Mouse (Mus musculus) liver, adult 2 months (tissue): Measurements from ENCODE around the gene Nanos1. TPM values are rescaled to one million over a fixed set of nuclear protein-coding genes. Genes with fewer than 3 reads are reported as not detected.

Experiments used
- DNase-seq: peaks from one replicate; pipeline ENCODE4 v3.0.0-alpha.2; 2011; ENCODE audit warnings: low read depth, low spot score; ENCODE audit errors: extremely low read depth
- H3K27ac ChIP-seq: fragments of 200-500 bp; replicated peaks from 2 replicates; pipeline ENCODE4 v1.5.1; 2012; ENCODE audit warnings: low read depth, mild to moderate bottlenecking, control low read depth, inconsistent platforms, low read length; ENCODE audit not compliant: insufficient read depth
- H3K27me3 ChIP-seq: fragments of 200-500 bp; 2 replicates; pipeline ENCODE4 v1.6.1; 2012; ENCODE audit warnings: mild to moderate bottlenecking, moderate library complexity, low read length, inconsistent platforms; ENCODE audit not compliant: control insufficient read depth, insufficient read depth
- H3K36me3 ChIP-seq: fragments of 200-500 bp; 2 replicates; pipeline ENCODE4 v1.6.1; 2012; ENCODE audit warnings: low read length, inconsistent platforms; ENCODE audit not compliant: control insufficient read depth, insufficient read depth
- H3K4me1 ChIP-seq: fragments of 200-500 bp; 2 replicates; pipeline ENCODE4 v1.6.1; 2011; ENCODE audit warnings: low read length; ENCODE audit not compliant: control insufficient read depth, insufficient read depth
- H3K4me3 ChIP-seq: fragments of 200-500 bp; 2 replicates; pipeline ENCODE4 v1.5.1; 2011; ENCODE audit warnings: low read depth, mild to moderate bottlenecking, control low read depth, low read length, moderate library complexity; ENCODE audit not compliant: insufficient read depth
- H3K79me2 ChIP-seq: fragments of 200-500 bp; 2 replicates; pipeline ENCODE4 v1.6.1; 2012; ENCODE audit warnings: inconsistent platforms, mild to moderate bottlenecking, low read length, moderate library complexity; ENCODE audit not compliant: control insufficient read depth, insufficient read depth
- H3K9ac ChIP-seq: fragments of 200-500 bp; 2 replicates; pipeline ENCODE4 v1.6.1; 2012; ENCODE audit warnings: low read depth, mild to moderate bottlenecking, control low read depth, inconsistent platforms, low read length
- CTCF ChIP-seq: fragments of 200-500 bp; IDR thresholded peaks from 2 replicates; pipeline ENCODE4 v1.5.1; 2011; ENCODE audit warnings: low read depth, low read length, control low read depth
- POLR2A ChIP-seq: fragments of 200-500 bp; IDR thresholded peaks from 2 replicates; pipeline ENCODE4 v1.6.1; 2011; ENCODE audit warnings: low read length, control low read depth; ENCODE audit not compliant: insufficient read depth; ENCODE audit errors: extremely low read depth
- WGBS: fragments of 180-500 bp; shearing (Covaris S2); methylation state at CpG from one replicate; pipeline ENCODE4 v1.1.7; 2018; 5-methylcytosine and 5-hydroxymethylcytosine counted together
- polyA plus RNA-seq: library from polyadenylated mRNA; depleted of rRNA; stranded (reverse); fragments of >200 nt; gene quantifications from 2 replicates; pipeline ENCODE4 v1.2.3, GENCODE M21; 2012
- total RNA-seq: library from RNA; depleted of rRNA; stranded (reverse); fragments of >200 nt; gene quantifications from 2 replicates; pipeline ENCODE4 v1.2.3, GENCODE M21; 2014

The Nanos1 gene
- total and polyA plus RNA-seq, 2 experiments = 0.02 to 0.09 TPM

GRCm38 (mm10) chr19:60731299-60731698 lies 24.5 kb upstream of the Nanos1 start:
- no peak overlapping the region for H3K9ac ChIP-seq
- WGBS = 80% methylated on average over 1 of the region's 1 CpGs
- TF ChIP-seq CTCF (no peak), POLR2A (no peak)
- no peak overlapping the region for H3K27ac ChIP-seq
- no peak overlapping the region for H3K4me3 ChIP-seq
- no peaks in the 10 kb centered on the region for H3K36me3 ChIP-seq
- no peak for DNase-seq
- H3K4me1 ChIP-seq = no peaks in the 10 kb centered on the region
- H3K27me3 ChIP-seq = peaks cover 8% of the 10 kb centered on the region
- no peaks in the 10 kb centered on the region for H3K79me2 ChIP-seq

- Histone ChIP-seq H3K36me3 (no peaks in the 10 kb centered on the region), H3K27ac (no peak overlapping the region), H3K79me2 (no peaks in the 10 kb centered on the region), H3K27me3 (peaks cover 8% of the 10 kb centered on the region), H3K9ac (no peak overlapping the region), H3K4me1 (no peaks in the 10 kb centered on the region), H3K4me3 (no peak overlapping the region)
- DNase-seq = no peak
- no peak for TF ChIP-seq CTCF
- TF ChIP-seq POLR2A = no peak
- 97% methylated on average over 1 of the region's 1 CpGs for WGBS
These were observed 23.8 kb upstream of the Nanos1 start for GRCm38 (mm10) chr19:60731966-60732365.

- 86% methylated on average over 1 of the region's 1 CpGs for WGBS
- H3K27ac ChIP-seq = no peak overlapping the region
- DNase-seq = no peak
- H3K4me3 ChIP-seq = no peak overlapping the region
- H3K4me1 ChIP-seq = no peaks in the 10 kb centered on the region
- no peaks in the 10 kb centered on the region for H3K79me2 ChIP-seq
- no peak for TF ChIP-seq POLR2A
- H3K27me3 ChIP-seq = peaks cover 5% of the 10 kb centered on the region; the same call in 1 of the 2 replicates
- H3K36me3 ChIP-seq = no peaks in the 10 kb centered on the region
- no peak overlapping the region for H3K9ac ChIP-seq
These were observed 15.2 kb upstream of the Nanos1 start for GRCm38 (mm10) chr19:60740560-60740959.

GRCm38 (mm10) chr19:60743767-60744547 lies 11.8 kb upstream of the Nanos1 start:
- Histone ChIP-seq H3K79me2 (no peaks in the 10 kb centered on the region), H3K36me3 (no peaks in the 10 kb centered on the region), H3K4me1 (no peaks in the 10 kb centered on the region), H3K27me3 (peaks cover 7% of the 10 kb centered on the region; the same call in 1 of the 2 replicates), H3K4me3 (no peak overlapping the region), H3K27ac (no peak overlapping the region), H3K9ac (no peak overlapping the region)
- TF ChIP-seq CTCF (no peak), POLR2A (no peak)
- no peak for DNase-seq
- 67% methylated on average over 5 of the region's 5 CpGs for WGBS

GRCm38 (mm10) chr19:60747801-60748200 lies 8.0 kb upstream of the Nanos1 start:
- Histone ChIP-seq H3K9ac (no peak overlapping the region), H3K36me3 (no peaks in the 10 kb centered on the region), H3K4me3 (no peak overlapping the region), H3K4me1 (no peaks in the 10 kb centered on the region), H3K27ac (no peak overlapping the region), H3K79me2 (no peaks in the 10 kb centered on the region), H3K27me3 (peaks cover 2% of the 10 kb centered on the region; the same call in 1 of the 2 replicates)
- peak; percentile 91 for DNase-seq
- TF ChIP-seq POLR2A (no peak), CTCF (no peak)
- WGBS = 41% methylated on average over 1 of the region's 1 CpGs
